Mouse (Mus musculus): ENCODE results near the gene Ypel2. TPM values are rescaled to one million over a fixed set of nuclear protein-coding genes. Genes with fewer than 3 reads are reported as not detected.
A peak's percentile ranks its signal among the peaks of the same experiment; 100 is the strongest.

Gene Ypel2
- total and polyA plus RNA-seq, 3 experiments: 0.23 to 0.52 TPM; not detected in 1

DNA sequence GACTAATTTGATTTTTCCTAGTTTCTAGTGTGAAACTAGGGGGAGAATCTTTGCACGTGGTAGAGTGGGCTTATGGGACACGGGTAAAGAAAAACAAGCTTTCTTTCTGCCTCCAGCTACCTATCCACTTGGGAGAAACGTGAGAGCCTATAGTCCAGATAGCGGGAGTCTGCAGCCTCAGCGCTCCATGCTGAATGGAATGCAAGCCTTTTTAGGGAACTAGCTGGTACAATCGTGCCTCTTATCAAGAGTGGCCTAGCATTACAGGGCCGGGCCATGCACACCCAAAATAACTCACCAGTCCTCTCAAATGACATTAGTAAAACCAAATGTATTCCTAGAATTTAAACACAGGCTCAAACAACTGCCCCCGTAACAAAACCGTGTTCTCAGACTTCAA, 98.4 kb downstream of the Ypel2 start (continued):
- TF ChIP-seq HCFC1 (IDR thresholded peaks at IDR 0.05; ENCODE audit: low read depth, low read length) (no peak), EP300 (IDR thresholded peaks at IDR 0.05; ENCODE audit: low read depth in 1 of 2, low read length in 2 of 2) (peak; percentile 61 to 76)

DNA sequence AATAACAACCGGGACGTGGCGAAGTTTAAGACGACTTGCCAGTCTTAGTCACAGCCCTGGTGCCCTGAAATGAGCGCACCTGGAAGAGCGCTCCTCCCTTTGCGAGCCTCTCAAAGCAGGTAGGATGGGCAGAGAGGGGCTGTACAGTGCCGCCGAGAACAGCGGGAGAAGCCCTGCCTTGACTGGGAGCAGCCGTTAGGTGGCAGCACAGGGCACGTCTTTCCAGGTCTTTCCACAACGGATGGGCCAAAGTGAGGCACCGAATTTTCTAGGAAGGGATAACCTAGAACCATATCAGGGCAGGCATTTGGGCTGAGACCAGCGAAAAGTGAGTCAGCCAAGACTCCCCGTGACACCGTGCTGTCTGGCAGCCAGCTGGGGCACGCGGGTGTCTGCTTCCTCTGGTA, 99.3 kb downstream of the Ypel2 start:
- peak; percentile 82 for DNase-seq (ENCODE audit: low read depth, low spot score)
- Histone ChIP-seq H3K4me3 (ENCODE audit: control insufficient read depth in 1 of 2, insufficient read depth in 1 of 2, low read depth in 2 of 2, low read length in 2 of 2) (peak overlapping the region; percentile 63 to 76), H3K27ac (ENCODE audit: control insufficient read depth, low read depth, low read length) (no peak overlapping the region)
- TF ChIP-seq HCFC1 (IDR thresholded peaks at IDR 0.05; ENCODE audit: low read depth, low read length): 0 out of 2 replicates have a peak, but pooled peaks have one; percentile 28
- TF ChIP-seq UBTF (IDR thresholded peaks at IDR 0.05; ENCODE audit: borderline replicate concordance, insufficient read depth, low read depth, low read length): no peak
- no peak for TF ChIP-seq ETS1 (IDR thresholded peaks at IDR 0.05; ENCODE audit: low read depth, low read length)
- no peak for TF ChIP-seq MYC (IDR thresholded peaks at IDR 0.05; ENCODE audit: low read depth, low read length)
- 0 out of 2 replicates have a peak, but pooled peaks have one; percentile 25 for TF ChIP-seq RCOR1 (IDR thresholded peaks at IDR 0.05; ENCODE audit: low read depth, low read length)
- no peak for TF ChIP-seq JUND (IDR thresholded peaks at IDR 0.05; ENCODE audit: low read depth, low read length)
- no peak for TF ChIP-seq NRF1 (IDR thresholded peaks at IDR 0.05; ENCODE audit: insufficient read depth, low read depth, low read length, poor library complexity, severe bottlenecking)
- no peak for TF ChIP-seq MYB (IDR thresholded peaks at IDR 0.05; ENCODE audit: low read depth, low read length)
- no peak for TF ChIP-seq GABPA (IDR thresholded peaks at IDR 0.05; ENCODE audit: low read depth, low read length)
- no peak for TF ChIP-seq MAZ (IDR thresholded peaks at IDR 0.05; ENCODE audit: low read depth, low read length)
- TF ChIP-seq TBP (IDR thresholded peaks at IDR 0.05; ENCODE audit: low read depth, low read length): no peak
- TF ChIP-seq KAT2A (conservative IDR thresholded peaks at IDR 0.05; ENCODE audit: low read depth, low read length): no peak
- no peak for TF ChIP-seq E2F4 (IDR thresholded peaks at IDR 0.05; ENCODE audit: borderline replicate concordance, low read depth, low read length)
- no peak for TF ChIP-seq CHD1 (IDR thresholded peaks at IDR 0.05; ENCODE audit: low read depth, low read length)
- TF ChIP-seq GATA1 (IDR thresholded peaks at IDR 0.05; ENCODE audit: low read depth, low read length): no peak
- no peak for TF ChIP-seq TAL1 (IDR thresholded peaks at IDR 0.05; ENCODE audit: low read length)
- TF ChIP-seq ZKSCAN1 (IDR thresholded peaks at IDR 0.05; ENCODE audit: low read depth, low read length): no peak
- TF ChIP-seq MXI1 (IDR thresholded peaks at IDR 0.05; ENCODE audit: low read depth, low read length): peak; percentile 25; the same call in 1 of the 2 replicates
- TF ChIP-seq USF1 (IDR thresholded peaks at IDR 0.05; ENCODE audit: low read depth, low read length): no peak
- no peak for TF ChIP-seq CHD2 (IDR thresholded peaks at IDR 0.05; ENCODE audit: low read length)
- no peak for TF ChIP-seq ELF1 (IDR thresholded peaks at IDR 0.05; ENCODE audit: low read depth, low read length)
- no peak for TF ChIP-seq SIN3A (IDR thresholded peaks at IDR 0.05; ENCODE audit: low read length)
- TF ChIP-seq NELFE (IDR thresholded peaks at IDR 0.05; ENCODE audit: low read depth, low read length): no peak
- TF ChIP-seq POLR2AphosphoS5 (IDR thresholded peaks at IDR 0.05; ENCODE audit: borderline replicate concordance, low read depth, low read length): no peak
- TF ChIP-seq SMC3 (IDR thresholded peaks at IDR 0.05; ENCODE audit: low read depth, low read length): peak; percentile 86
- TF ChIP-seq POLR2AphosphoS2 (IDR thresholded peaks at IDR 0.05; ENCODE audit: low read length): no peak
- no peak for TF ChIP-seq BHLHE40 (IDR thresholded peaks at IDR 0.05; ENCODE audit: borderline replicate concordance, low read depth, low read length)
- peak; percentile 89 to 96 (median 92) for TF ChIP-seq CTCF (IDR thresholded peaks at IDR 0.05 in 2 of 3, conservative IDR thresholded peaks at IDR 0.05 in 1 of 3; ENCODE audit: control insufficient read depth in 1 of 3, insufficient read depth in 1 of 3, low read depth in 2 of 3, low read length in 3 of 3, poor library complexity in 1 of 3, severe bottlenecking in 1 of 3)
- TF ChIP-seq MAX (IDR thresholded peaks at IDR 0.05; ENCODE audit: low read length): 0 out of 2 replicates have a peak, but pooled peaks have one; percentile 38
- TF ChIP-seq TCF12 (IDR thresholded peaks at IDR 0.05; ENCODE audit: low read depth, low read length): no peak
- peak; percentile 59 for TF ChIP-seq ZC3H11A (IDR thresholded peaks at IDR 0.05; ENCODE audit: low read depth, low read length)
- TF ChIP-seq EP300 (IDR thresholded peaks at IDR 0.05; ENCODE audit: low read depth in 1 of 2, low read length in 2 of 2): no peak
- no peak for TF ChIP-seq ZMIZ1 (IDR thresholded peaks at IDR 0.05; ENCODE audit: low read depth, low read length)
- no peak for TF ChIP-seq MEF2A (IDR thresholded peaks at IDR 0.05; ENCODE audit: extremely low read depth, insufficient replicate concordance, low read depth, low read length, poor library complexity, severe bottlenecking)
- TF ChIP-seq USF2 (IDR thresholded peaks at IDR 0.05; ENCODE audit: borderline replicate concordance in 1 of 2, insufficient read depth in 1 of 2, low read depth in 1 of 2, low read length in 2 of 2): no peak

More for the DNA sequence above, 99.3 kb downstream of the Ypel2 start:
- H3K27me3 ChIP-seq (ENCODE audit: control insufficient read depth in 1 of 2, insufficient read depth in 2 of 2, low read length in 2 of 2): no peaks in the 10 kb centered on the region
- H3K9me3 ChIP-seq (replicated peaks; ENCODE audit: insufficient read depth, low read length): no peaks in the 10 kb centered on the region
- H3K79me2 ChIP-seq (ENCODE audit: control insufficient read depth, insufficient read depth, low read length, poor library complexity): no peaks in the 10 kb centered on the region
- H3K9ac ChIP-seq (ENCODE audit: control insufficient read depth, low read depth, low read length, poor library complexity, severe bottlenecking): peak overlapping the region; percentile 53
- H3K4me1 ChIP-seq (ENCODE audit: control insufficient read depth in 1 of 2, insufficient read depth in 2 of 2, low read length in 2 of 2): peaks cover 9 to 19% of the 10 kb centered on the region in 2 experiments
- peaks cover 0 to 15% of the 10 kb centered on the region in 2 experiments; a peak in 2 of 4 replicates for H3K36me3 ChIP-seq (ENCODE audit: control insufficient read depth in 1 of 2, insufficient read depth in 2 of 2, low read length in 2 of 2)
